Mouse (Mus musculus): ENCODE measurements around the gene Gm20388. TPM values are rescaled to one million over a fixed set of nuclear protein-coding genes. Genes with fewer than 3 reads are reported as not detected.

Gm20388 gene
- polyA plus RNA-seq, 1 experiment from 2014 or later = not detected

GRCm38 (mm10) chr8:124052110-124052509, 4141.5 kb downstream of the Gm20388 start:
- H3K27ac ChIP-seq (replicated peaks) = no peak overlapping the region
- H3K9me3 ChIP-seq = no peaks in the 10 kb centered on the region
- H3K4me3 ChIP-seq = no peak overlapping the region
- no peaks in the 10 kb centered on the region for H3K27me3 ChIP-seq
- H3K4me1 ChIP-seq = no peaks in the 10 kb centered on the region
- peaks cover 9% of the 10 kb centered on the region for H3K36me3 ChIP-seq
- no peak overlapping the region for H3K4me2 ChIP-seq (replicated peaks)
- no peak; the same call in 1 of the 2 replicates for ATAC-seq (replicated peaks)
- whole genome bisulfite sequencing = 11% methylated on average over 3 of the region's 3 CpGs
- no peak overlapping the region for H3K9ac ChIP-seq (replicated peaks)

GRCm38 (mm10) chr8:124052568-124052967, 4141.9 kb downstream of the Gm20388 start:
- no peak overlapping the region for H3K27ac ChIP-seq (replicated peaks)
- no peaks in the 10 kb centered on the region for H3K9me3 ChIP-seq
- 67% methylated on average over 4 of the region's 4 CpGs for WGBS
- H3K27me3 ChIP-seq = no peaks in the 10 kb centered on the region
- H3K36me3 ChIP-seq = peaks cover 5% of the 10 kb centered on the region
- H3K4me3 ChIP-seq = no peak overlapping the region
- H3K4me2 ChIP-seq (replicated peaks) = no peak overlapping the region
- no peak for ATAC-seq (replicated peaks)
- H3K4me1 ChIP-seq = no peaks in the 10 kb centered on the region
- H3K9ac ChIP-seq (replicated peaks) = no peak overlapping the region

GRCm38 (mm10) chr8:124056832-124057655, 4146.4 kb downstream of the Gm20388 start:
- WGBS = 84% methylated on average over 11 of the region's 11 CpGs
- no peaks in the 10 kb centered on the region for H3K9me3 ChIP-seq
- no peak for ATAC-seq (replicated peaks)
- no peaks in the 10 kb centered on the region for H3K4me1 ChIP-seq
- H3K27ac ChIP-seq (replicated peaks) = no peak overlapping the region
- H3K4me2 ChIP-seq (replicated peaks) = no peak overlapping the region
- H3K36me3 ChIP-seq = no peaks in the 10 kb centered on the region
- no peak overlapping the region for H3K4me3 ChIP-seq
- H3K27me3 ChIP-seq = no peaks in the 10 kb centered on the region
- no peak overlapping the region for H3K9ac ChIP-seq (replicated peaks)

GRCm38 (mm10) chr8:124066325-124067058, 4155.9 kb downstream of the Gm20388 start:
- H3K4me1 ChIP-seq = peaks cover 23% of the 10 kb centered on the region
- no peak overlapping the region for H3K27ac ChIP-seq (replicated peaks)
- no peaks in the 10 kb centered on the region for H3K9me3 ChIP-seq
- H3K27me3 ChIP-seq = no peaks in the 10 kb centered on the region
- no peak overlapping the region for H3K9ac ChIP-seq (replicated peaks)
- no peak overlapping the region for H3K4me3 ChIP-seq
- no peaks in the 10 kb centered on the region for H3K36me3 ChIP-seq
- 68% methylated on average over 4 of the region's 4 CpGs for WGBS
- no peak overlapping the region for H3K4me2 ChIP-seq (replicated peaks)
- no peak for ATAC-seq (replicated peaks)

- H3K4me2 ChIP-seq (replicated peaks) = no peak overlapping the region
- H3K36me3 ChIP-seq = no peaks in the 10 kb centered on the region
- no peak for ATAC-seq (replicated peaks)
- 80% methylated on average over 4 of the region's 4 CpGs for WGBS
- no peak overlapping the region for H3K27ac ChIP-seq (replicated peaks)
- no peak overlapping the region for H3K9ac ChIP-seq (replicated peaks)
- H3K27me3 ChIP-seq = no peaks in the 10 kb centered on the region
- peaks cover 25% of the 10 kb centered on the region for H3K4me1 ChIP-seq
- H3K4me3 ChIP-seq = no peak overlapping the region
- H3K9me3 ChIP-seq = no peaks in the 10 kb centered on the region
Measured at GRCm38 (mm10) chr8:124067059-124067750, 4156.6 kb downstream of the Gm20388 start.

GRCm38 (mm10) chr8:124070363-124071324, 4160.0 kb downstream of the Gm20388 start:
- Histone ChIP-seq H3K4me2 (replicated peaks) (peak overlapping the region; percentile 9), H3K9ac (replicated peaks) (no peak overlapping the region; the same call in none of the 2 replicates), H3K9me3 (no peaks in the 10 kb centered on the region), H3K27ac (replicated peaks) (peak overlapping the region; percentile 72), H3K4me1 (peaks cover 25% of the 10 kb centered on the region), H3K27me3 (no peaks in the 10 kb centered on the region), H3K36me3 (no peaks in the 10 kb centered on the region), H3K4me3 (no peak overlapping the region)
- 12% methylated on average over 18 of the region's 18 CpGs for WGBS
- ATAC-seq (replicated peaks) = peak; percentile 88

GRCm38 (mm10) chr8:124075977-124076376, 4165.3 kb downstream of the Gm20388 start:
- no peak overlapping the region for H3K27ac ChIP-seq (replicated peaks)

GRCm38 (mm10) chr8:124076416-124076815, 4165.8 kb downstream of the Gm20388 start:
- Histone ChIP-seq H3K36me3 (no peaks in the 10 kb centered on the region), H3K9ac (replicated peaks) (no peak overlapping the region), H3K9me3 (no peaks in the 10 kb centered on the region), H3K4me3 (no peak overlapping the region), H3K4me1 (peaks cover 13% of the 10 kb centered on the region; the same call in 1 of the 2 replicates), H3K27me3 (no peaks in the 10 kb centered on the region), H3K4me2 (replicated peaks) (no peak overlapping the region), H3K27ac (replicated peaks) (no peak overlapping the region)
- ATAC-seq (replicated peaks) = no peak
- 38% methylated on average over 3 of the region's 3 CpGs for WGBS

More at GRCm38 (mm10) chr8:124075977-124076376, 4165.3 kb downstream of the Gm20388 start:
- H3K4me3 ChIP-seq = no peak overlapping the region
- H3K4me1 ChIP-seq = peaks cover 17% of the 10 kb centered on the region
- no peak overlapping the region for H3K4me2 ChIP-seq (replicated peaks)
- no peaks in the 10 kb centered on the region for H3K27me3 ChIP-seq
- ATAC-seq (replicated peaks) = no peak
- H3K36me3 ChIP-seq = no peaks in the 10 kb centered on the region
- H3K9me3 ChIP-seq = no peaks in the 10 kb centered on the region
- no peak overlapping the region for H3K9ac ChIP-seq (replicated peaks)
- WGBS = 71% methylated on average over 8 of the region's 8 CpGs

GRCm38 (mm10) chr8:124077377-124077776, 4166.7 kb downstream of the Gm20388 start:
- no peak for ATAC-seq (replicated peaks)
- Histone ChIP-seq H3K36me3 (no peaks in the 10 kb centered on the region), H3K4me3 (no peak overlapping the region), H3K9ac (replicated peaks) (no peak overlapping the region), H3K27ac (replicated peaks) (no peak overlapping the region), H3K4me1 (peaks cover 10% of the 10 kb centered on the region; the same call in 1 of the 2 replicates), H3K27me3 (no peaks in the 10 kb centered on the region), H3K9me3 (no peaks in the 10 kb centered on the region), H3K4me2 (replicated peaks) (no peak overlapping the region)
- WGBS = 91% methylated on average over 8 of the region's 8 CpGs

GRCm38 (mm10) chr8:124077998-124078397, 4167.4 kb downstream of the Gm20388 start:
- no peaks in the 10 kb centered on the region for H3K9me3 ChIP-seq
- whole genome bisulfite sequencing = 74% methylated on average over 10 of the region's 10 CpGs
- H3K4me2 ChIP-seq (replicated peaks) = no peak overlapping the region
- peaks cover 10% of the 10 kb centered on the region; the same call in 1 of the 2 replicates for H3K4me1 ChIP-seq
- ATAC-seq (replicated peaks) = no peak
- no peak overlapping the region for H3K9ac ChIP-seq (replicated peaks)
- H3K36me3 ChIP-seq = no peaks in the 10 kb centered on the region
- H3K4me3 ChIP-seq = no peak overlapping the region
- H3K27me3 ChIP-seq = no peaks in the 10 kb centered on the region
- H3K27ac ChIP-seq (replicated peaks) = no peak overlapping the region

- H3K4me3 ChIP-seq = no peak overlapping the region
- H3K9ac ChIP-seq (replicated peaks) = no peak overlapping the region
- H3K27me3 ChIP-seq = no peaks in the 10 kb centered on the region
- H3K9me3 ChIP-seq = no peaks in the 10 kb centered on the region
- peaks cover 10% of the 10 kb centered on the region; the same call in 1 of the 2 replicates for H3K4me1 ChIP-seq
- no peak overlapping the region for H3K27ac ChIP-seq (replicated peaks)
- no peaks in the 10 kb centered on the region for H3K36me3 ChIP-seq
- 68% methylated on average over 7 of the region's 7 CpGs for WGBS
- H3K4me2 ChIP-seq (replicated peaks) = no peak overlapping the region
- ATAC-seq (replicated peaks) = no peak
Measured at GRCm38 (mm10) chr8:124078969-124079368, 4168.3 kb downstream of the Gm20388 start.

All from forebrain, embryonic 15.5 days (tissue).